Mouse (Mus musculus) adrenal gland, adult (tissue): ENCODE measurements at regions not wholly inside any gene's neighbourhood (a gene's known extent, or its start where the extent isn't known, plus 50 kb on each side); places are given as distances from the start of the nearest gene placed in this dataset.
A peak's percentile ranks its signal among the peaks of the same experiment; 100 is the strongest.

Experiments
- DNase-seq, 2 experiments: peaks; one replicate each; pipeline ENCODE4 v3.0.0; 2022 to 2023; ENCODE audit warnings: low spot score in 1 of 2; ENCODE audit not compliant: inconsistent age in 2 of 2

- peak; percentile 13 to 28 for DNase-seq
Measured at GRCm38 (mm10) chr6:147199955-147200354, 64.0 kb downstream of the Pthlh start.

DNA sequence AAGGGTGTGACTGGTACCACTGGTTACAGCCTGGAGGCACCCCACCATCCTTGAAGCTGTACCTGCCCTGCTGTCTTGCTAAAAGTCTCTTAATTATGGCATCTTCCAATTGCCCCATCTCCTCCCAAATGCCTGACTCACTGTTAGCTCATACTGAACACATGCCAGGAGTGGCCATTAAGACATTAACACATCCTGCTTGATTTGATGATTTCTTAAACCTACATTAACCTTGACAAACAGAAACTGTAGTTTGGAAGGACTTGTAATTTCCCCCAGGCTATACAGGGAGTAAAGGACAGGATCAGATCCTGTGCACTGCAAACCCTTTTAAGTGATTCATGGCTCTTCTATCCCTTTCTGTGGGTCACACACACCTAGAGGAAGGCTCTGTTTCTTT, 64.6 kb downstream of the Pthlh start:
- peak in 1 of 2 experiments; percentile 67 for DNase-seq

DNA sequence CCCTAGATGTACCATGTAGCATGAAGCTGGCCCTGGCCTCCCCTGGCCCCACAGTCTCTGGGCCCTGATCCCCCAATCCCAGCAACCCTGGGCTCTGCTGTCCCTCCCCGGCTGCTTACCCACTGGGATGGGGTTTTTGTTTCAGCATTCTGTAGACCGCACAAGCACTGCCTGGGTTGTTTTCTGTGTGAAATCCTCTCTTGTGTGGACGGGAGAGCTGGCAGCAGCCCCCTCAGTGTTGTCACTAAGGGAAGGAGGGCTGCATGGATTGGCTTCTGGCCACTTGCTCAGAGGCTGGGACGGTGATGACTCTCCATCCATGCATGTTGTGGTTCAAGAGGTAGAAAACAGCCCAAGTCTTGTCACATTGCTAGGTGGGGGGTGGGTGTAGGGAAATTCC, 67.6 kb downstream of the Pthlh start:
- no peak for DNase-seq

- DNase-seq = no peak
Measured at GRCm38 (mm10) chr6:147195277-147195676, 68.7 kb downstream of the Pthlh start.

DNA sequence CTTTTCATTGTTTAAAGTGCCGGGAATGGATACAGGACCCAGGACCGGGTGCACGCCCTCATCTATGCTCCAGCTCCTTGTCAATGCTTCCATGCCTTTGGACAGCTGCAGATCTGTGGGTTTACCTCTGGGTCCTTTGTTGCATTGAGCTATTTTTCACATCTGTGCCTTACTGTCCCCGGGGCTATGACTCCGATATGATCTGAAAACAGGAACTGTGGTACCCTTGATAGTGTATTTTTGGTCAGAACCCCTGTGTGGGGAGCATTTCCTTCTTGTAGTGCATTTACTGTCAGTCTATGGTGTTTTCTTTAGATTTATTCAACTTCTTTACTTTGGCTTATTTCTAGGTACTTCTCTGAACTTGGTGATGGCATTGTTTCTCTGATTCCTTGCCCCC, 76.3 kb downstream of the Pthlh start:
- DNase-seq = no peak

- no peak for DNase-seq
Measured at GRCm38 (mm10) chr6:147178276-147178675, 85.7 kb downstream of the Pthlh start.

DNA sequence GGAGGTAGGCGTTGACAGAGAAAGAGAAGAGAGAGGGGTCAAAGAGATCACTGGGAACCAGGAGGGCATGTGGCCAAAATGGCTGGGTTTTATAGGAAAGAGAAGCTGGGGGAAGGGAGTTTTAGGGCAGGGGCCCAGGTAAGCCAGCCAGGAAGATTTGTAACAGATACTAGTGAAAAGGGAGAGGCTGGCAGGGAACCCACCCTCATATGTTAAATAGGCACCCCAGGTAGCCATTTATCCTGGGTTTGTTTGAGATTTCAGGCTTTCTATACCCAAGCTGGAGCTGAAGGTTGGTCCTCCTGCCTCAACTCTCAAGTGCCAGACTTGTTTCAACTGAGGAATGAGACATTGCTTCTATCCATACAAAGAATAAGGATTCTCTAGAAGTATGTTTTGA, 85.0 kb downstream of the Klhl42 start:
- no peak for DNase-seq
